Mouse (Mus musculus) MEL (cell line): Measurements from ENCODE around the gene Arnt. TPM values are rescaled to one million over a fixed set of nuclear protein-coding genes. Genes with fewer than 3 reads are reported as not detected.

Experiments
- DNase-seq: peaks from one replicate; pipeline ENCODE4 v3.0.0; 2011; ENCODE audit warnings: low read depth, low spot score
- H3K27ac ChIP-seq: 2 replicates; pipeline ENCODE4 v1.5.1; 2012; ENCODE audit warnings: low read depth, mild to moderate bottlenecking, control low read depth, low read length, moderate library complexity; ENCODE audit not compliant: control insufficient read depth
- H3K27me3 ChIP-seq, 2 experiments: fragments of 150-350 bp in 1 of 2; sonication (generic) in 1 of 2; 2 replicates each; pipeline ENCODE4 v1.6.1; 2012; ENCODE audit warnings: low read length in 2 of 2, mild to moderate bottlenecking in 2 of 2, improper control_type of control experiment in 1 of 2, moderate library complexity in 1 of 2; ENCODE audit not compliant: insufficient read depth in 2 of 2, control insufficient read depth in 1 of 2
- H3K36me3 ChIP-seq, 2 experiments: 2 replicates each; pipeline ENCODE4 v1.6.1; 2012 to 2014; ENCODE audit warnings: low read length in 2 of 2, improper control_type of control experiment in 1 of 2, inconsistent platforms in 1 of 2, mild to moderate bottlenecking in 1 of 2; ENCODE audit not compliant: insufficient read depth in 2 of 2, control insufficient read depth in 1 of 2
- H3K4me1 ChIP-seq, 2 experiments: fragments of 150-350 bp in 1 of 2; sonication (generic) in 1 of 2; 2 replicates each; pipeline ENCODE4 v1.6.1; 2012; ENCODE audit warnings: low read length in 2 of 2, improper control_type of control experiment in 1 of 2, mild to moderate bottlenecking in 1 of 2; ENCODE audit not compliant: insufficient read depth in 2 of 2, control insufficient read depth in 1 of 2
- H3K4me3 ChIP-seq, 2 experiments: fragments of 150-350 bp in 1 of 2; sonication (generic) in 1 of 2; 2 replicates each; pipeline ENCODE4 v1.5.1; 2012; ENCODE audit warnings: low read depth in 2 of 2, low read length in 2 of 2, mild to moderate bottlenecking in 2 of 2, moderate library complexity in 2 of 2, control low read depth in 1 of 2, improper control_type of control experiment in 1 of 2; ENCODE audit not compliant: control insufficient read depth in 1 of 2, insufficient read depth in 1 of 2
- H3K79me2 ChIP-seq: 2 replicates; pipeline ENCODE4 v1.6.1; 2012; ENCODE audit warnings: mild to moderate bottlenecking, low read length, moderate library complexity; ENCODE audit not compliant: control insufficient read depth, poor library complexity, insufficient read depth
- H3K9ac ChIP-seq: 2 replicates; pipeline ENCODE4 v1.6.1; 2012; ENCODE audit warnings: low read depth, mild to moderate bottlenecking, control low read depth, low read length, moderate library complexity; ENCODE audit not compliant: control insufficient read depth, poor library complexity, severe bottlenecking
- H3K9me3 ChIP-seq: fragments of 150-350 bp; sonication (generic); replicated peaks from 2 replicates; pipeline ENCODE4 v1.6.1; 2012; ENCODE audit warnings: mild to moderate bottlenecking, low read length, improper control_type of control experiment, moderate library complexity; ENCODE audit not compliant: insufficient read depth
- BHLHE40 ChIP-seq: IDR thresholded peaks from 2 replicates; pipeline ENCODE4 v1.6.1; 2012; ENCODE audit warnings: low read depth, mild to moderate bottlenecking, inconsistent platforms, low read length, improper control_type of control experiment, borderline replicate concordance
- CHD1 ChIP-seq: IDR thresholded peaks from 2 replicates; pipeline ENCODE4 v1.6.1; 2012; ENCODE audit warnings: low read depth, mild to moderate bottlenecking, inconsistent platforms, low read length, improper control_type of control experiment
- CTCF ChIP-seq, 3 experiments: IDR thresholded peaks in 2 of 3; conservative IDR thresholded peaks in 1 of 3; 2 replicates each; pipeline ENCODE4 v1.5.1; 2011 to 2012; ENCODE audit warnings: low read length in 3 of 3, low read depth in 2 of 3, mild to moderate bottlenecking in 2 of 3, improper control_type of control experiment in 1 of 3, inconsistent platforms in 1 of 3, mixed read lengths in 1 of 3, moderate library complexity in 1 of 3; ENCODE audit not compliant: control insufficient read depth in 1 of 3, insufficient read depth in 1 of 3, poor library complexity in 1 of 3, severe bottlenecking in 1 of 3
- E2F4 ChIP-seq: IDR thresholded peaks from 2 replicates; pipeline ENCODE4 v1.6.1; 2011; ENCODE audit warnings: low read depth, low read length, improper control_type of control experiment, borderline replicate concordance
- EP300 ChIP-seq, 2 experiments: IDR thresholded peaks; 2 replicates each; pipeline ENCODE4 v1.6.1; 2011; ENCODE audit warnings: improper control_type of control experiment in 2 of 2, low read length in 2 of 2, low read depth in 1 of 2, mild to moderate bottlenecking in 1 of 2
- ETS1 ChIP-seq: IDR thresholded peaks from 2 replicates; pipeline ENCODE4 v1.6.1; 2012; ENCODE audit warnings: low read depth, mild to moderate bottlenecking, inconsistent platforms, low read length, improper control_type of control experiment, moderate library complexity
- GABPA ChIP-seq: IDR thresholded peaks from 2 replicates; pipeline ENCODE4 v1.6.1; 2012; ENCODE audit warnings: low read depth, mild to moderate bottlenecking, inconsistent platforms, low read length, improper control_type of control experiment, moderate library complexity
- HCFC1 ChIP-seq: IDR thresholded peaks from 2 replicates; pipeline ENCODE4 v1.6.1; 2012; ENCODE audit warnings: low read depth, mild to moderate bottlenecking, inconsistent platforms, low read length, improper control_type of control experiment, moderate library complexity
- KAT2A ChIP-seq: conservative IDR thresholded peaks from 2 replicates; pipeline ENCODE4 v1.6.1; 2012; ENCODE audit warnings: low read depth, low read length, improper control_type of control experiment, inconsistent platforms
- MAFK ChIP-seq: IDR thresholded peaks from 2 replicates; pipeline ENCODE4 v1.6.1; 2011; ENCODE audit warnings: low read depth, mild to moderate bottlenecking, low read length, improper control_type of control experiment, borderline replicate concordance
- MAZ ChIP-seq: IDR thresholded peaks from 2 replicates; pipeline ENCODE4 v1.6.1; 2012; ENCODE audit warnings: low read depth, mild to moderate bottlenecking, inconsistent platforms, low read length, improper control_type of control experiment
- MEF2A ChIP-seq: IDR thresholded peaks from 2 replicates; pipeline ENCODE4 v1.6.1; 2014; ENCODE audit warnings: low read depth, mild to moderate bottlenecking, inconsistent platforms, low read length, improper control_type of control experiment; ENCODE audit not compliant: poor library complexity, insufficient replicate concordance, severe bottlenecking; ENCODE audit errors: extremely low read depth
- MXI1 ChIP-seq: IDR thresholded peaks from 2 replicates; pipeline ENCODE4 v1.6.1; 2011; ENCODE audit warnings: mild to moderate bottlenecking, low read depth, low read length, improper control_type of control experiment
- MYB ChIP-seq: IDR thresholded peaks from 2 replicates; pipeline ENCODE4 v1.6.1; 2011; ENCODE audit warnings: mild to moderate bottlenecking, low read depth, low read length, improper control_type of control experiment
- MYC ChIP-seq: IDR thresholded peaks from 2 replicates; pipeline ENCODE4 v1.6.1; 2011; ENCODE audit warnings: low read depth, mild to moderate bottlenecking, low read length, improper control_type of control experiment, moderate library complexity
- NRF1 ChIP-seq: IDR thresholded peaks from 2 replicates; pipeline ENCODE4 v1.6.1; 2014; ENCODE audit warnings: low read depth, mild to moderate bottlenecking, inconsistent platforms, low read length, improper control_type of control experiment, moderate library complexity; ENCODE audit not compliant: poor library complexity, insufficient read depth, severe bottlenecking
- POLR2AphosphoS2 ChIP-seq: IDR thresholded peaks from 2 replicates; pipeline ENCODE4 v1.6.1; 2011; ENCODE audit warnings: low read length, improper control_type of control experiment
- POLR2AphosphoS5 ChIP-seq: IDR thresholded peaks from 2 replicates; pipeline ENCODE4 v1.6.1; 2012; ENCODE audit warnings: low read depth, borderline replicate concordance, mild to moderate bottlenecking, inconsistent platforms, low read length, moderate library complexity, mixed read lengths
- RAD21 ChIP-seq: IDR thresholded peaks from 2 replicates; pipeline ENCODE4 v1.6.1; 2011; ENCODE audit warnings: mild to moderate bottlenecking, low read depth, low read length, improper control_type of control experiment
- RCOR1 ChIP-seq: IDR thresholded peaks from 2 replicates; pipeline ENCODE4 v1.6.1; 2012; ENCODE audit warnings: low read depth, mild to moderate bottlenecking, inconsistent platforms, low read length, improper control_type of control experiment
- SMC3 ChIP-seq: IDR thresholded peaks from 2 replicates; pipeline ENCODE4 v1.6.1; 2011; ENCODE audit warnings: low read depth, low read length, improper control_type of control experiment
- TAL1 ChIP-seq: IDR thresholded peaks from 2 replicates; pipeline ENCODE4 v1.6.1; 2012; ENCODE audit warnings: mild to moderate bottlenecking, inconsistent platforms, low read length, moderate library complexity, mixed read lengths
- TBP ChIP-seq: IDR thresholded peaks from 2 replicates; pipeline ENCODE4 v1.8.0; 2011; ENCODE audit warnings: low read depth, low read length, improper control_type of control experiment
- TCF12 ChIP-seq: IDR thresholded peaks from 2 replicates; pipeline ENCODE4 v1.6.1; 2014; ENCODE audit warnings: low read depth, mild to moderate bottlenecking, inconsistent platforms, low read length, improper control_type of control experiment, moderate library complexity
- UBTF ChIP-seq: IDR thresholded peaks from 2 replicates; pipeline ENCODE4 v1.6.1; 2012; ENCODE audit warnings: low read depth, mild to moderate bottlenecking, inconsistent platforms, low read length, improper control_type of control experiment, moderate library complexity, borderline replicate concordance; ENCODE audit not compliant: insufficient read depth
- USF1 ChIP-seq: IDR thresholded peaks from 2 replicates; pipeline ENCODE4 v1.6.1; 2014; ENCODE audit warnings: low read depth, mild to moderate bottlenecking, inconsistent platforms, low read length, improper control_type of control experiment, moderate library complexity
- ZC3H11A ChIP-seq: IDR thresholded peaks from 2 replicates; pipeline ENCODE4 v1.6.1; 2012; ENCODE audit warnings: low read depth, mild to moderate bottlenecking, inconsistent platforms, low read length, improper control_type of control experiment
- ZKSCAN1 ChIP-seq: IDR thresholded peaks from 2 replicates; pipeline ENCODE4 v1.6.1; 2012; ENCODE audit warnings: low read depth, mild to moderate bottlenecking, inconsistent platforms, low read length, improper control_type of control experiment, moderate library complexity
- ZNF384 ChIP-seq: IDR thresholded peaks from 2 replicates; pipeline ENCODE4 v1.6.1; 2012; ENCODE audit warnings: low read depth, mild to moderate bottlenecking, inconsistent platforms, low read length, improper control_type of control experiment
- polyA plus RNA-seq, 2 experiments: library from polyadenylated mRNA; stranded (reverse) in 1 of 2; unstranded in 1 of 2; fragments of >175 nt in 1 of 2; fragments of >200 nt in 1 of 2; gene quantifications; 2 replicates each; pipeline versions ENCODE4 v1.2.1 to v1.2.4; 2012; ENCODE audit warnings: low replicate concordance in 2 of 2, low read depth in 1 of 2; ENCODE audit not compliant: insufficient read length in 2 of 2, insufficient read depth in 1 of 2, missing spikeins in 1 of 2
- total RNA-seq: library from RNA; depleted of rRNA; stranded (reverse); fragments of 300-350 nt; gene quantifications from 2 replicates; pipeline ENCODE4 v1.2.3, GENCODE M21; 2012

The Arnt gene
- total and polyA plus RNA-seq, 3 experiments, result 16.4 to 90.7 (median 62.4) TPM

- DNase-seq, result no peak
- Histone ChIP-seq H3K4me3 (no peak overlapping the region), H3K9ac (no peak overlapping the region), H3K4me1 (peaks cover 8 to 25% of the 10 kb centered on the region in 2 experiments), H3K27me3 (no peaks in the 10 kb centered on the region), H3K36me3 (peaks cover 16 to 21% of the 10 kb centered on the region in 2 experiments), H3K79me2 (no peaks in the 10 kb centered on the region), H3K9me3 (no peaks in the 10 kb centered on the region), H3K27ac (no peak overlapping the region)
- TF ChIP-seq ZC3H11A (no peak), POLR2AphosphoS5 (no peak), TAL1 (no peak), TBP (no peak), NRF1 (no peak), CTCF (IDR thresholded peaks at IDR 0.05 in 2 of 3, conservative IDR thresholded peaks at IDR 0.05 in 1 of 3; ENCODE audit: control insufficient read depth in 1 of 3, insufficient read depth in 1 of 3, low read depth in 2 of 3, low read length in 3 of 3, poor library complexity in 1 of 3, severe bottlenecking in 1 of 3) (no peak), HCFC1 (no peak)
Observed at GRCm38 (mm10) chr3:95459381-95459780, 25.2 kb downstream of the Arnt start.

DNA sequence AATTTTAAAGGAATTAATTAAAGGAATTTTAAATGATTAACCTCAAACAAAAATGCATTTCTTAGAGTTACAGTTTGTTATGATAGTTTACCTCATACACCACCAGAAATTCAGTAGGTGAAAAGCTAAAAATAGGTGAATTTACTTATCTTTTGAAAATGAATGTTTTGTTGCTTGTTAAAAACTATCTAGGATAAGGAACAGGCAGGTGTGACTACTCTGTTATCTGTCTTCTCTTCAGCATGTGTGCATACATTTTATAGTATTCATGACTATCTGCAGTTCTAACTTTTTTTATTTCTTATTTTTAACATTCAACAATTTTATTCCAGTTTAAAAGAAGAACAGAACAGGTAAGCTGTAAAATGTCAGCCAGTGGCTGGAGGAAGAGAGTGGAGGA lies 29.7 kb downstream of the Arnt start:
- H3K9ac ChIP-seq, result no peak overlapping the region
- no peaks in the 10 kb centered on the region for H3K9me3 ChIP-seq
- peaks cover 18 to 26% of the 10 kb centered on the region in 2 experiments for H3K36me3 ChIP-seq
- H3K27ac ChIP-seq, result peak overlapping the region; percentile 13
- no peaks in the 10 kb centered on the region for H3K27me3 ChIP-seq
- H3K79me2 ChIP-seq, result no peaks in the 10 kb centered on the region
- H3K4me1 ChIP-seq, result peaks cover 13 to 18% of the 10 kb centered on the region in 2 experiments
- H3K4me3 ChIP-seq, result no peak overlapping the region
- DNase-seq, result no peak
- no peak for TF ChIP-seq ZNF384
- TF ChIP-seq SMC3, result no peak
- TF ChIP-seq RCOR1, result no peak; the same call in 1 of the 2 replicates
- 0 out of 2 replicates have a peak, but pooled peaks have one; percentile 8 for TF ChIP-seq MAFK
- TF ChIP-seq TCF12, result peak; percentile 78
- peak; percentile 62 to 74 for TF ChIP-seq EP300 (IDR thresholded peaks at IDR 0.05; ENCODE audit: low read depth in 1 of 2, low read length in 2 of 2)
- TF ChIP-seq E2F4, result no peak
- TF ChIP-seq RAD21, result no peak
- no peak for TF ChIP-seq POLR2AphosphoS2
- TF ChIP-seq ZKSCAN1, result no peak
- TF ChIP-seq BHLHE40, result peak; percentile 63; the same call in 1 of the 2 replicates
- no peak for TF ChIP-seq GABPA
- 0 out of 2 replicates have a peak, but pooled peaks have one; percentile 10 for TF ChIP-seq HCFC1
- peak; percentile 92; the same call in 1 of the 2 replicates for TF ChIP-seq MEF2A
- TF ChIP-seq NRF1, result no peak
- TF ChIP-seq CHD1, result no peak
- no peak; the same call in 1 of the 2 replicates for TF ChIP-seq ZC3H11A
- no peak for TF ChIP-seq KAT2A
- TF ChIP-seq TBP, result no peak
- TF ChIP-seq USF1, result no peak; the same call in 1 of the 2 replicates
- TF ChIP-seq MYB, result no peak
- 0 out of 2 replicates have a peak, but pooled peaks have one; percentile 7 for TF ChIP-seq MYC
- TF ChIP-seq UBTF, result no peak
- no peak for TF ChIP-seq MAZ
- TF ChIP-seq MXI1, result no peak
- TF ChIP-seq ETS1, result peak; percentile 78
- TF ChIP-seq CTCF (IDR thresholded peaks at IDR 0.05 in 2 of 3, conservative IDR thresholded peaks at IDR 0.05 in 1 of 3; ENCODE audit: control insufficient read depth in 1 of 3, insufficient read depth in 1 of 3, low read depth in 2 of 3, low read length in 3 of 3, poor library complexity in 1 of 3, severe bottlenecking in 1 of 3), result no peak
